Mouse (Mus musculus) lung, postnatal 0 days (tissue): ENCODE data around the gene Sumo3.
A peak's percentile ranks its signal among the peaks of the same experiment; 100 is the strongest.

Source experiments
- CTCF ChIP-seq: IDR thresholded peaks from 2 replicates; pipeline ENCODE4 v1.5.1; 2016; ENCODE audit warnings: antibody characterized with exemption, mild to moderate bottlenecking
- EP300 ChIP-seq: IDR thresholded peaks from 2 replicates; pipeline ENCODE4 v1.6.1; 2016; ENCODE audit warnings: antibody characterized with exemption, mild to moderate bottlenecking, control low read depth

DNA sequence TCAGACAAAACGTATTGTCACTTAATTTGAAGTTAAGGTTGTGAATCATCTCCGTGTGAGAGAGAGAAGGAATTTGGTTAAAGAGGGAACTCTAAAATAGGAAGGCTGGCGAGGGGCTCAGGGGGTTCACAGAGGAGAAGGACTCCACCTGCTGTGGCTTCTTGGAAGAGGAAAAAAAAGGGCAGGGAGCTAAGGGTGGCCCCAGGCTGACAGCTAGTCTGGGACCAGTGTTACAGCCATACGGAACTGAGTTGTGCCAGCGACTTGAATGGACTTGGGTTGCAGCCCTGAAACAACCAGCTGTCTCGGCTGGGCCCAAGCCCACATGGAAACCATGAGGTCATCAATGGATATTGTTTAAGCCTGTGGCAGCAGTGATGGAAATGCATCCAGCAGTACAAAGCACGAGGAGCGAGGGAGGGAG lies 17.2 kb downstream of the Sumo3 start:
- TF ChIP-seq CTCF (peak; percentile 17; the same call in 1 of the 2 replicates), EP300 (no peak)
